Mouse (Mus musculus): ENCODE data around the gene Gm20517.
"Not testable (repeated sequence)": the region's sequence is repeated elsewhere in the genome, so short reads cannot be mapped to it uniquely, and the experiment has no call there.

The Gm20517 gene

DNA sequence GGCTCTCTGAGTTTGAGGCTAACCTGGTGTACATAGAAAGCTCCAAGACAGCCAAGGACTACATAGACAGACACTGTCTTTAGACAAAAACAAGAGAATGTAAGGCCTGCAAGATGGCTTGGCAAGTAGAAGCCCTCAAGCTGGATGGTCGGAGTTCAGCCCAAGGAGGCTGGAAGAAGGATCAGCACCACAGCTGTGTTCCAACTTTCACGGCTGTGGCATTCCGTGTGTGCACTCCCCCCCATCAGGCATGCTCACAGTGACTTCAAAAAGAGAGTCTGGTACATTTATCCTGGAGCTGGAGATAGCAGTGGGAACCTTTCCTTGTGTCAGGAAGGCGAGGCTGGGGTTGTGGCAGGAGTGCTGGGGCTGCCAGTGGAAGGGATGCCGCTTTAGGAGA is 14.6 kb downstream of the Gm20517 start:
- DNase-seq (ENCODE audit: low spot score in 2 of 2), result no peak

- DNase-seq (ENCODE audit: low spot score in 2 of 2), result no peak
Observed at GRCm38 (mm10) chr17:47627791-47628190, 16.4 kb downstream of the Gm20517 start.

DNA sequence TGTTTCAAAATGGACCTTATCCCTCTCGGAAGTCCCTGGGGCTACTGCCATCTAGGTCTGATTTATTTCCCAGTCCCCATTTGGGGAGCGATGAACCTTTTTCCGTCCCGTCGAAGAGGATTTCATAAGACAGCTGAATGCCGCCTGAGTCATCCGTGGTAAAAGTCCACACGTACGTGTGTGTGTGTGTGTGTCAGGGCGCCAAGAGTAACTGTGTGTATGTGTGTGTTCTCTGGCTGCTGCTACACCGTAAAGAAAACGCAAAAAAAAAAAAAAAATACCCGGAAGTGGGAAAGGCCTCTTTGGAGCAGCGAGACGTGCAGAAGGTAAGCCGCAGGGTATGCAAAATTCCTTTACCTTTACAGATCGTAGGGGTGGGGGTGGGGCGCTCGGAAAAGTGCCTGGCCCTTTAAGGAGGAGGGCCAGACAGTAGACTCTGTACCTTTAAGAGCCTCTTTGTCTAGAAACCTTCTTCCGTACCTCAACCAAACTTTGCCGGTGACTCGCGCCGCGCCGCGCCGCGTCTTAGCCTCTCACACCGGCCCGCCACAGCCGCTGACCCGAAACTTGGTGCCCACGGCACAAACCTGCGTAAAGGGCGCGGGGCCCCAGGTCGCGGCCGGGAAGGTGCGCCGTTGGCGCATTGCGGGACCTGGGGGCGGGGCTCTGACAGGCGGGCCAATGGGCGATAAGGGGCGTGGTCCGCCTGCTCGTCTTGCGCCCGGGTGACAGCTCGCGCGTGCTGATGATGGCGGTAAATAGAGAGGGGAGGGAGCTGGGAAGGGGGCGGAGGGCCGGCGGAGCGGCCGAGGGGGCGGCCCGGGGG is 17.7 kb downstream of the Gm20517 start:
- DNase-seq (ENCODE audit: low spot score in 2 of 2), result peak; percentile 91 to 93

DNA sequence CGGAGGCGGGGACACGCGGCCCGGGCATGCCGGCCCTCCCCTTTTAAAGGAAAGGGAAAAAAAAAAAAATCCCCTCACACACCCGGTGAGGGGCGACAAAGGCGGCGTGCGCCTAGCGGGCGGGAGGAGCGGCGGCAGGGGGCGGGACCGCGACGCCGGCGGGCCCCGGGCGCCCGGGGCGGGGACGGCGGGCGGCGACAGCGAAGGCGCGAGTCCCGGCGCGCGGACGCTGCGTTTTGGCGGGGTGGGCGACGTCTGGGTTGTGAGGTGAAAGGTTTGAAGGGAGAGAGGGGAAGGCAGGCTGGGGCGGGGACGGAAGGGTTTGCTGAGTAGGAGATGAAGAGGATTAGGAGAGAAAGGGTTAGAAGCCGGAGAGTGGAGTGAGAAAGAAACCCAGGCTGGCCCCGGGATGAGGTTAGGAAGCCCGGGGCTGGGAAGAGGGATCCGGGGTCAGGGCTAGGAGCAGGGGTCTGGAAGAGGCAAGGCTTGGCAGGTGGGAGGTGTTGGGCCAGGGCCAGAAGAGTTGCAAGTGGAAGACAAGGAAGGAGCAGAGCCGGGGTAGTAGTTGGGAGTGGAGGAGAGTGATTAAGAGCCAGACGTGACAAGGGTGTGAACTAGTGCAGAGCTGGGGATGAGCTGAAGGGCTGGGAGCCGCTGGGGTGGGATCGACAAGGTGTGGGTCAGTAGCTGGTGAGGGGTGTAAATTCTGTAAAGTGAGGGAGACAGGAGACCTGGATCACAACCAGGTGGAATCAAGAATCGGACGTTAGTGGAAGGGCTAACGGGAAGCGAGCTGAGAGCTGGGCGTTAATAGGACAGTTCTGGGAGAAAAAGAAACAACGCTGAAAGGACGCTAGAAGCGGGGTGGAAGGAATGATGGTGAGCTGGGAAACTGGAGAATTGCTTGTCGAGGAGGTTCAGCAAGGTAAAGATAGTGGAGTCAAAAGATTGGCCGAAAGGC is 18.6 kb downstream of the Gm20517 start:
- DNase-seq (ENCODE audit: low spot score in 2 of 2), result peak; percentile 28 to 36

- no peak for DNase-seq (ENCODE audit: low spot score in 2 of 2)
Observed at GRCm38 (mm10) chr17:47630678-47631065, 19.3 kb downstream of the Gm20517 start, which contains the start of gene Usp49. Gene Usp49, plus strand, starts transcription at chr17:47630690.

- DNase-seq (ENCODE audit: low spot score in 2 of 2), result no peak
Observed at GRCm38 (mm10) chr17:47632181-47632840, 20.9 kb downstream of the Gm20517 start.

- no peak for DNase-seq (ENCODE audit: low spot score in 2 of 2)
Observed at GRCm38 (mm10) chr17:47633999-47634770, 22.8 kb downstream of the Gm20517 start.

GRCm38 (mm10) chr17:47642992-47643391 is 31.6 kb downstream of the Gm20517 start:
- no peak for DNase-seq (ENCODE audit: low spot score in 2 of 2)

DNA sequence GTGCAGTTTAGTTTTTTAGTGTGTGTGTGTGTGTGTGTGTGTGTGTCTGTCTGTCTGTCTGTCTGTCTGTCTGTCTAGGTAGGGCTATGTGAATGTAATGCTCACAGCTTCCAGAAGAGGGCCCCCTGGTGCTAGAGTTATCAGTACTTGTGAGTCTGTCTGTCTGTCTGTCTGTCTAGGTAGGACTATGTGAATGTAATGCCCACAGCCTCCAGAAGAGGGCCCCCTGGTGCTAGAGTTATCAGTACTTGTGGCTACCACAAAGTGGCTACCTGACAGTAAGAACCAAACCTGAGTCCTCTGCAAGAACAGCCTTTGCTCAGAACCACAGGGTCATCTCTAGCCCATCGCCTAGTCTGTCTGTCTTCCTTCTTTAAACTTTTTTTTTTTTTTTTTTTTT is 35.3 kb downstream of the Gm20517 start:
- peak; percentile 29 to 32 for DNase-seq (ENCODE audit: low spot score in 2 of 2)

DNA sequence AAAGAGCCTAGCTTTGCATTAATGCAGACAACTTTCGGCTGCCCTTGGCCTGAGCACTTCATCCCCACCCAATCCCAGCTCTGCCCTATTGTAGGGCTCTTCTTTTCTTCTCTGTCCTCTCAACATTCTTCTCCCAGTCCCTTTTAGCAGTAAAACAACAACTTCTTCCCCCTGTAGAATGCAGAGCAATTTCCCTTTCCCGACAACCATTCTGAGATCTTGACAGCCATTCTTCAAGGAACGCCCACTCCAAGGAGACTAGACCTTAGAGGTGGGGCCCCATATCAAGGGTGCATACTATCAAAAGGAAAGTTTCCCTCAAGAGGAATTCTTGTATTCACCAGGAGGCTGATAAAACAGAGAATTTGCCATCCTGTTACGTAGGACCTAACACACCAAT is 37.6 kb downstream of the Gm20517 start:
- DNase-seq (ENCODE audit: low spot score in 2 of 2), result no peak

- no peak for DNase-seq (ENCODE audit: low spot score in 2 of 2)
Observed at GRCm38 (mm10) chr17:47651953-47652352, 40.6 kb downstream of the Gm20517 start.

GRCm38 (mm10) chr17:47654346-47654745 is 43.0 kb downstream of the Gm20517 start:
- not testable (repeated sequence) for DNase-seq (ENCODE audit: low spot score in 2 of 2)

GRCm38 (mm10) chr17:47655697-47656096 is 44.3 kb downstream of the Gm20517 start:
- DNase-seq (ENCODE audit: low spot score in 2 of 2), result no peak

DNA sequence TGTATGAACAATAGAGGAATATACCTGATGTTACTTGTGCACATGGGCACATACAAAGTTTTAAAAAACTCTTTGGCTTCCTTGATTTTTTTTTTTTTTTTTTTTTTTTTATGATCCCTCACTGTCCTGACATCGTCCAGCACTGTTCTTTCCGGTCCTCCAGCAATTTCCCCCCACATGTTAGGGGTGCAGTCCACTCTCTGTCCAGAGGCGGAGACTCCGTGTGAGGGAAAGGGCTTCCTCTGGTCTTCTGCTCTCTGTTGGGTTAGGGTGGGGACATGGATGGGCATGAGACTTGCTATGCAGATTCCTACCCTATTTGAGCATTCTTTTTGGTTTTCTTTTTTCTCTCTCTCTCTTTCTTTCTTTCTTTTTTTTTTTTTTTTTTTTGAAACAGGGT is 46.5 kb downstream of the Gm20517 start:
- no peak for DNase-seq (ENCODE audit: low spot score in 2 of 2)

GRCm38 (mm10) chr17:47658741-47659243 is 47.4 kb downstream of the Gm20517 start:
- peak in 1 of 2 experiments; percentile 19 for DNase-seq (ENCODE audit: low spot score in 2 of 2)

GRCm38 (mm10) chr17:47663009-47663713 is 51.8 kb downstream of the Gm20517 start:
- DNase-seq (ENCODE audit: low spot score in 2 of 2), result no peak

DNA sequence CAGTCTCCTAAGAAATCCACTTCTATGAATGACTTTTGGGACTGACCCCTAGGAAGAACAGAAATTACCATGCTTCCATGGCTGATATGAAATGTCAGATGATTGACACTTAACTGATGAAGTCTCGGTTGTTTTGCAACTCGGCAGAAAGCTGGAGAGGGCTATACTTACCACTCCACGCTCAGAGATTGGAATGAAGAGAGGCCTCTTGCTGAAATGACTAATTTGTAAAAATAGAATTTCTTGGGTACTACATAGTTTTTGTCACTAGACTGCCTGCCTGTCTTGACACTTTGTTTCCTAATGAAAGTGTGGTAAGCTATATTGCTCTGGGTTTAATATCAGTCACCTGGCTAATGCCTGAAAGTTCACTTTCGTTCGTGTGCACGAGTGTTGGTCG is 53.1 kb downstream of the Gm20517 start:
- DNase-seq (ENCODE audit: low spot score in 2 of 2), result no peak

DNA sequence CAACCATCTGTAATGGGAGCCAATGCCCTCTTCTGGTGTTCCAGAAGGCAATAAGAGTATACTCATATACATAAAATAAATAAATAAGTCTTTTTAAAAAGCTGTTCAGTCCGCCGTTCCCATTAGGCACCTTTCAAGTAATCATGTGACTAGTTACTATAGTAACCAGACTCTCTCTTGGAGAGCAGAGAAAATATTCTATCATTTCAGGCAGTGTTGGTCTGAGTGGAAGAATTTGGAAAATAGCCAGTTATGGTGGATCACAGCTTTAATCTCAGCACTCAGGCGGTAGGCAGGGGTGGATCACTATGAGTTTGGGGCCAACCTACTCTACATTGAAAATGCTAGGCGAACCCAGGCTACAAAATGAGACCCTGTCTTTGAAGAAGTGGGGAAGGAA is 57.8 kb downstream of the Gm20517 start:
- no peak for DNase-seq (ENCODE audit: low spot score in 2 of 2)

- DNase-seq (ENCODE audit: low spot score in 2 of 2), result no peak
Observed at GRCm38 (mm10) chr17:47671988-47672310, 60.6 kb downstream of the Gm20517 start.

DNA sequence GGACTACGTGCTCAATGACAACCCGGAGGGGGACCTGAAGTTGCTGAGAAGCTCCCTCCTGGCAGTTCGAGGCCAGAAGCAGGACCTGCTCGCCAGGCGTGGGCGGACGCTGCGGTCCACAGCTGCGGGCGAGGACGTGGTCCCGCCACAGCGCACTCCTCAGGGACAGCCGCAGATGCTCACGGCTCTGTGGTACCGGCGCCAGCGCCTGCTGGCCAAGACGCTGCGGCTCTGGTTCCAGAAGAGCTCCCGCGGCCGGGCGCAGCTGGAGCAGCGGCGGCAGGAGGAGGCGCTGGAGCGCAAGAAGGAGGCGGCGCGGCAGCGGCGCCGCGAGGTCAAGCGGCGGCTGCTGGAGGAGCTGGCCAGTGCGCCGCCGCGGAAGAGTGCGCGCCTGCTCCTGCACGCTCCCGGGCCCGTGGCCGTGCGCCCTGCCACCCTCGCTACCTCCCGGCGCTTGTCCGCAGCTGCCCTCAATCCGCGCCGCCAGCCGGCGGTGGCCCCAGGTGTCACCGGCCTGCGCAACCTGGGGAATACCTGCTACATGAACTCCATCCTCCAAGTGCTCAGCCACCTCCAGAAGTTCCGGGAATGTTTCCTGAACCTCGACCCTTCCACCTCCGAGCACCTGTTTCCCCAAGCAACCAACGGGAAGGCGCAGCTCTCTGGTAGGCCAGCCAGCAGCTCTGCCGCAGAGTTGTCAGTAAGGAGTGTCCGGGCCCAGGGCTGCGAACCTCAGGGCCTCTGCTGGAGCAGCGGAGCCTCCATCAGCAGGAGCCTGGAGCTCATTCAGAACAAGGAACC is 61.1 kb downstream of the Gm20517 start:
- peak; percentile 38 to 58 for DNase-seq (ENCODE audit: low spot score in 2 of 2)
